Mouse (Mus musculus) ovary, postnatal 36 days (tissue): ENCODE data around the gene Hoxc4.

ENCODE experiments used
- DNase-seq: peaks from one replicate; pipeline ENCODE4 v3.0.0; 2022; ENCODE audit warnings: low spot score, mixed read lengths

The Hoxc4 gene

DNA sequence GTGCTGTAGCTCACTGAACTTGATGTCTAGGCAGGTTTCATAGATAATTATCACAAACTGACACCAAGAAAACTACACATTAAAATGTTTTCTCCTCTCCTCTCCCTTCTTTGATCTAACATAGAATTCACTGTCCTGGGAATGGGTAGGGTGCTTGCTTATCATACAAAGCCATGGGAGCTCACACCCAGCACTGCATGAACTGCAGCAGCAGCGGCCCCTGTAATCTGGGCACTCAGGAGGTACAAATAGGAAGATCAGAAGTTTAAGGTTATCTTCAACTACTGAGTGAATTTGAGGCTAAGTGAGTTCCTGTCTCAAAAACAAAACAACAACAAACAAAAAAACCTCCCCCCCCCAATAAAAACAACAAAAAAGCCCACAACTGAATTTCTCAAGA lies 66.2 kb downstream of the Hoxc4 start:
- no peak for DNase-seq

DNA sequence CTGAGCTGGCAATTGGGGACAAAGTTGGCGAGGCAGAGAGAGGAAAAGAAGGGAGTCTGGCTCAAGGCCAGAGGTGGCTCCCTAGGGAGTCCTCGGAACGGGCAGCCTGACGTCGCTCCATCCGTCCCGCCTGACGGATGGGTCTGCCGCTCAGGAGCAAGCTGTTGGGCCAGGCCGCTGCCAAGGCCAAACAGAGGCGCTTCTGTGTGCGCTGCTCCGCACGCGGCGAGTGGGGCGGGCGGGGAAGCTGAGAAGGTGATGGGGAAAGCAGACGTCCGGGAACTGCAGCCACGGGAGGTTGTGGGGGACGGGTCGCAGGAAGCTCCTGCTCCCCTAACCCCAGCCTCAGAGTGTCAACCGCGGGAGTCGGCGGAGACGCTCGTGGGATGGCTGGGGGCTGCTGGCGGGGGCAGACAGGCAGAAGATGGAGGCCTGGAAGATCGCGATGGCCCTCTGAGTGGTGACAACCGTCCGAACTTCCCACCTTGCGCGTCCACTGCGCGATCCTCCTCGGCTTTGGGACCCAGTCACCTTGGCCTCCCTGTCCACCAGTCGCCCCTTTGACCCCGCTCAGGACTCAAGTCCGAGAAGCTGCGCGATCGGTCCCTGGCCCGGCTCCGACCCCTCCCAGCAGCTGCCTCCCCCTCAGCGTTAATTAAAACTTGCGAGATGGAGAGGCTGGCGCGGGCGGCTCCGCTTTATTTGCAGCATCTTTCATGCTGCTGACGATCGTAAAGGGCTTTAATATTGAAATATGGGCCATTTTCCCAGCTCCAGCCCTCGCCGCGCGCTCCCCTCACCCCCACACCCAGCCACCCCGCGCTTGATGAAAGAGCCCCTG lies 67.3 kb downstream of the Hoxc4 start:
- DNase-seq, result peak; percentile 47
